17 mouse cellular contexts compared by ENCODE assay signal in the genomic region with DNA sequence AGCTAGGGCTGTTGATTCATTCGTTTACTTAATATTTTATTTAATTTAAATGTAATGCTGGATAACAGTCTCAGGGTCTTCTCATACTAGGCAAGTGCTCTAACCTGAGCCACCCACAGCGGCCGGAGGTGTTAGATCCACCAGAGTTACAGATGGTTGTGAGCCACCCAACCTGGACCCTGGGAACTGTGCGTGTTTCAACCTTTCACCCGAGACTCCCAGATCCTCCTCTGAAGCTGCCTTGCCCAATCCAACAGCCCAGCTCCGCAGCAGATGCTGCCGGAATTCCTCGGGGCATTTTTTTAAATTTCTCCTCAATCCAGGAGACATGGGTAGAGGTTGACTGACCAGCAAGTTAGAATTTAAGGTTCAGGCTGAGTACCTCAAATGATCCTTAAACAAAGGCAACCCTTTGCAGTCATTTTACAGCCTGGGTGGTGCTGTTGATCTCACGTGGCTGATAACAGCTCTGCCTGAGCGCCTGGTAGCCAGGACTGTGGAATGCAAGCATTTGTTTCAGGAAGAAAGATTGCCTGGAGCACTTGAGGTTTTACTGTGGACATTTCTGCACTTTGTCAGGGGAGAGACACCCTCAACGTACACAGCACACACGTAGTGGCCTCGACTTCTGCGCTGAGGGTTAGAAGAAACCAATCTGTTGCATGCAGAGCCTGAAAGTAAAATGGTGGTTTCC. TPM values are rescaled to one million over a fixed set of nuclear protein-coding genes. Genes with fewer than 3 reads are reported as not detected.
DNase-seq lines count a peak whose midpoint lies in the region; ATAC-seq lines count a peak whose summit lies in the region.
"Had no signal": no experiment of that assay in that cellular context is flagged by ENCODE, and none has a peak within 500 bp of the region (broad histone marks: within the 10 kb centered on the region; RNA-seq: fewer than 3 reads in every experiment).

No protein-coding gene starts in this region.

- peaks cover 27% of the 10 kb centered on the region for H3K27me3 ChIP-seq in heart, embryonic 12.5 days (replicated peaks)
- peaks cover 7% of the 10 kb centered on the region for H3K27me3 ChIP-seq in kidney, embryonic 14.5 days (ENCODE audit: control insufficient read depth, insufficient read depth, low read length)
- H3K27me3 ChIP-seq in intestine, embryonic 16.5 days (replicated peaks; ENCODE audit: control insufficient read depth, insufficient read depth, low read length), result no peaks in the 10 kb centered on the region; the same call in 1 of the 2 replicates
- H3K27me3 ChIP-seq in stomach, embryonic 14.5 days (ENCODE audit: control insufficient read depth, insufficient read depth, low read length), result peaks cover 6% of the 10 kb centered on the region; the same call in 1 of the 2 replicates

- intact Hi-C loops in heart, postnatal 25 days (cut with DNase I), result no loop called here

- peak overlapping the region; percentile 25; the same call in 1 of the 2 replicates for H3K4me2 ChIP-seq in heart, embryonic 12.5 days
- H3K4me2 ChIP-seq in kidney, embryonic 14.5 days (replicated peaks; ENCODE audit: low read depth, low read length), result no peak overlapping the region
- H3K4me2 ChIP-seq in intestine, embryonic 16.5 days (ENCODE audit: low read depth, low read length), result peak overlapping the region; percentile 19; the same call in 1 of the 2 replicates
- no peak overlapping the region for H3K4me2 ChIP-seq in stomach, embryonic 14.5 days (replicated peaks; ENCODE audit: low read depth, low read length)
- H3K4me2 ChIP-seq: forebrain, embryonic 15.5 days; hindbrain, embryonic 13.5 days; liver, embryonic 15.5 days had no signal

- WGBS in heart, embryonic 12.5 days, result 41% methylated on average over 14 of the region's 14 CpGs
- 36% methylated on average over 14 of the region's 14 CpGs for WGBS in kidney, embryonic 14.5 days
- WGBS in intestine, embryonic 16.5 days, result 30% methylated on average over 14 of the region's 14 CpGs
- 35% methylated on average over 14 of the region's 14 CpGs for WGBS in stomach, embryonic 14.5 days

- H3K9me3 ChIP-seq in heart, embryonic 12.5 days (replicated peaks), result no peaks in the 10 kb centered on the region
- H3K9me3 ChIP-seq in kidney, embryonic 14.5 days (ENCODE audit: control insufficient read depth, low read length), result no peaks in the 10 kb centered on the region
- no peaks in the 10 kb centered on the region for H3K9me3 ChIP-seq in intestine, embryonic 16.5 days (ENCODE audit: control insufficient read depth, low read length)
- no peaks in the 10 kb centered on the region for H3K9me3 ChIP-seq in stomach, embryonic 14.5 days (ENCODE audit: control insufficient read depth, low read depth, low read length)
- H3K9me3 ChIP-seq: forebrain, embryonic 15.5 days; hindbrain, embryonic 13.5 days; limb, embryonic 10.5 days; liver, embryonic 15.5 days; midbrain, embryonic 10.5 days had no signal

- DNase-seq in heart, postnatal 25 days (ENCODE audit: low spot score), result no peak
- no peak for DNase-seq in kidney, postnatal 10 days
- no peak for DNase-seq in ovary, postnatal 10 days (ENCODE audit: low spot score)
- DNase-seq: adrenal gland, postnatal 36 days; B cell, adult 2 months; cerebellum, postnatal 25 days had no signal

- H3K27ac ChIP-seq in heart, embryonic 12.5 days (ENCODE audit: poor library complexity, severe bottlenecking), result no peak overlapping the region; the same call in 1 of the 2 replicates
- no peak overlapping the region for H3K27ac ChIP-seq in kidney, embryonic 14.5 days (ENCODE audit: low read depth, low read length)
- H3K27ac ChIP-seq in intestine, embryonic 16.5 days (ENCODE audit: low read length), result peak overlapping the region; percentile 91
- H3K27ac ChIP-seq in stomach, embryonic 14.5 days (ENCODE audit: low read length), result peak overlapping the region; percentile 68; the same call in 1 of the 2 replicates
- H3K27ac ChIP-seq: forebrain, embryonic 15.5 days; hindbrain, embryonic 13.5 days; limb, embryonic 10.5 days; liver, embryonic 15.5 days; midbrain, embryonic 10.5 days had no signal

- no peaks in the 10 kb centered on the region for H3K36me3 ChIP-seq in heart, embryonic 12.5 days
- H3K36me3 ChIP-seq in kidney, embryonic 14.5 days (ENCODE audit: control insufficient read depth, insufficient read depth, low read length), result no peaks in the 10 kb centered on the region
- no peaks in the 10 kb centered on the region for H3K36me3 ChIP-seq in intestine, embryonic 16.5 days (ENCODE audit: control insufficient read depth, insufficient read depth, low read length)
- H3K36me3 ChIP-seq in stomach, embryonic 14.5 days (ENCODE audit: control insufficient read depth, insufficient read depth, low read length), result no peaks in the 10 kb centered on the region
- H3K36me3 ChIP-seq: forebrain, embryonic 15.5 days; hindbrain, embryonic 13.5 days; limb, embryonic 10.5 days; liver, embryonic 15.5 days; midbrain, embryonic 10.5 days had no signal

- no peak overlapping the region for H3K9ac ChIP-seq in heart, embryonic 12.5 days
- H3K9ac ChIP-seq in kidney, embryonic 14.5 days (ENCODE audit: low read depth, low read length), result no peak overlapping the region
- no peak overlapping the region for H3K9ac ChIP-seq in intestine, embryonic 16.5 days (ENCODE audit: low read depth, low read length)
- H3K9ac ChIP-seq in stomach, embryonic 14.5 days (replicated peaks; ENCODE audit: low read depth, low read length), result no peak overlapping the region
- H3K9ac ChIP-seq: forebrain, embryonic 15.5 days; hindbrain, embryonic 13.5 days; liver, embryonic 15.5 days had no signal

- no peak for ATAC-seq in heart, embryonic 12.5 days (ENCODE audit: insufficient number of reproducible peaks, low FRiP score)
- 0 out of 2 replicates have a peak, but pooled peaks have one; percentile 29 for ATAC-seq in kidney, embryonic 14.5 days (ENCODE audit: low FRiP score, low TSS enrichment)
- peak; percentile 51 for ATAC-seq in intestine, embryonic 16.5 days
- ATAC-seq in stomach, embryonic 14.5 days (ENCODE audit: insufficient number of reproducible peaks, insufficient read depth, low FRiP score, low read depth), result peak; percentile 56; the same call in 1 of the 2 replicates
- no peak for ATAC-seq in activated CD4-positive, CD25-positive, alpha-beta regulatory T cell, adult 4 months
- ATAC-seq: forebrain, embryonic 15.5 days had no signal

- peaks cover 37% of the 10 kb centered on the region for H3K4me1 ChIP-seq in heart, embryonic 12.5 days (replicated peaks)
- no peaks in the 10 kb centered on the region for H3K4me1 ChIP-seq in kidney, embryonic 14.5 days (ENCODE audit: control insufficient read depth, insufficient read depth, low read length)
- peaks cover 16% of the 10 kb centered on the region for H3K4me1 ChIP-seq in intestine, embryonic 16.5 days (ENCODE audit: control insufficient read depth, insufficient read depth, low read length)
- H3K4me1 ChIP-seq in stomach, embryonic 14.5 days (ENCODE audit: control insufficient read depth, insufficient read depth, low read length), result peaks cover 12% of the 10 kb centered on the region; the same call in 1 of the 2 replicates
- H3K4me1 ChIP-seq: liver, embryonic 15.5 days had no signal

- H3K4me3 ChIP-seq in heart, embryonic 12.5 days, result no peak overlapping the region
- H3K4me3 ChIP-seq in kidney, embryonic 14.5 days (ENCODE audit: low read length), result no peak overlapping the region
- H3K4me3 ChIP-seq in intestine, embryonic 16.5 days (ENCODE audit: low read length), result no peak overlapping the region
- H3K4me3 ChIP-seq in stomach, embryonic 14.5 days (ENCODE audit: low read depth, low read length), result no peak overlapping the region
- H3K4me3 ChIP-seq: forebrain, embryonic 15.5 days; hindbrain, embryonic 13.5 days; limb, embryonic 10.5 days; liver, embryonic 15.5 days; midbrain, embryonic 10.5 days; myocyte had no signal

RNA-seq across cellular contexts. Expression of a gene that starts 4.6 kb away (rescaled TPM):
- 0.93 and 1.4 TPM in 2 replicates for polyA plus RNA-seq in heart, embryonic 12.5 days (2016; fragmentation: Nextera tagmentation; extraction: Ambion mirVana)
- 10 to 100 TPM in 1 of 2 experiments, 1 to 10 TPM in 1; 3.2 to 10.6 TPM for total RNA-seq in heart, postnatal 25 days (2021)
- polyA plus RNA-seq in kidney, embryonic 14.5 days (2014; fragmentation: Nextera tagmentation; extraction: Ambion mirVana), result 3.6 and 4.3 TPM in 2 replicates
- 36.4 and 43.2 TPM in 2 replicates for polyA plus RNA-seq in intestine, embryonic 16.5 days (2015; fragmentation: Nextera tagmentation; extraction: Ambion mirVana)
- 1.9 and 3.2 TPM in 2 replicates for polyA plus RNA-seq in stomach, embryonic 14.5 days (2014; fragmentation: Nextera tagmentation; extraction: Ambion mirVana)
- polyA plus RNA-seq in activated CD4-positive, CD25-positive, alpha-beta regulatory T cell, adult 4 months (2017; shearing (Covaris generic)), result under 1 TPM in 1 of 2 experiments, not detected in 1; 0.38 TPM
- polyA plus RNA-seq: forebrain, embryonic 15.5 days; hindbrain, embryonic 13.5 days; limb, embryonic 10.5 days; midbrain, embryonic 10.5 days had no signal

Comparison
In these comparisons a context has a peak if more than half of its experiments do, and no peak if none do; other contexts are left out.
1. ATAC-seq: peak in kidney, embryonic 14.5 days (single experiment), intestine, embryonic 16.5 days (single experiment) and stomach, embryonic 14.5 days (single experiment); none in heart, embryonic 12.5 days (single experiment) and activated CD4-positive, CD25-positive, alpha-beta regulatory T cell, adult 4 months (single experiment).
2. H3K27ac ChIP-seq: peak in intestine, embryonic 16.5 days (single experiment) and stomach, embryonic 14.5 days (single experiment); none in heart, embryonic 12.5 days (single experiment) and kidney, embryonic 14.5 days (single experiment).
3. H3K4me2 ChIP-seq: peak in heart, embryonic 12.5 days (single experiment) and intestine, embryonic 16.5 days (single experiment); none in kidney, embryonic 14.5 days (single experiment) and stomach, embryonic 14.5 days (single experiment).